Mouse (Mus musculus) ES-Bruce4 (cell line): ENCODE results near the gene Zfp1.

Experiments used
- CTCF ChIP-seq: IDR thresholded peaks from one replicate; pipeline ENCODE4 v1.8.1; 2011; ENCODE audit warnings: low read depth, low read length
- EP300 ChIP-seq: IDR thresholded peaks from 2 replicates; pipeline ENCODE4 v1.6.1; 2011; ENCODE audit warnings: low read depth, low read length; ENCODE audit not compliant: insufficient read depth

GRCm38 (mm10) chr8:111628401-111628800, 14.8 kb upstream of the Zfp1 start:
- no peak for TF ChIP-seq EP300
- TF ChIP-seq CTCF = no peak
